ENCODE assay signal across 8 mouse cellular contexts in genomic region chr17:69180905-69181559, GRCm38 (mm10).
DNase-seq lines count a peak whose midpoint lies in the region; ATAC-seq lines count a peak whose summit lies in the region.

No protein-coding gene starts in this region.

- H3K4me2 ChIP-seq in forebrain, embryonic 11.5 days (ENCODE audit: low read depth, low read length, severe bottlenecking), result peak overlapping the region; percentile 22; the same call in 1 of the 2 replicates
- no peak overlapping the region for H3K4me2 ChIP-seq in liver, embryonic 13.5 days

- no peak for ATAC-seq in monocyte, adult 5-6 weeks (replicated peaks; ENCODE audit: insufficient number of reproducible peaks, low FRiP score, low TSS enrichment, poor library complexity, severe bottlenecking)
- ATAC-seq in forebrain, embryonic 11.5 days (replicated peaks; ENCODE audit: low FRiP score), result peak; percentile 66
- ATAC-seq in liver, embryonic 13.5 days (ENCODE audit: low read depth), result peak; percentile 50; the same call in 1 of the 2 replicates
- no peak for ATAC-seq in CD4-positive, CD25-positive, alpha-beta regulatory T cell, adult 4 months

- peak; percentile 8 to 9 for DNase-seq in monocyte, adult 2 months (ENCODE audit: low read depth in 1 of 2, low spot score in 2 of 2)
- peak; percentile 67 for DNase-seq in forebrain, embryonic 11.5 days (ENCODE audit: low spot score)
- peak; percentile 59 for DNase-seq in heart, postnatal 4 days
- no peak for DNase-seq in liver, embryonic 13.5 days
- DNase-seq in retina, postnatal 1 day, result peak; percentile 65
- DNase-seq in cerebellum, postnatal 25 days, result no peak

- peak overlapping the region; percentile 59 for H3K27ac ChIP-seq in forebrain, embryonic 11.5 days (ENCODE audit: low read depth, low read length)
- no peak overlapping the region for H3K27ac ChIP-seq in liver, embryonic 13.5 days

- H3K9me3 ChIP-seq in forebrain, embryonic 11.5 days (ENCODE audit: control insufficient read depth, low read length), result no peaks in the 10 kb centered on the region
- no peaks in the 10 kb centered on the region for H3K9me3 ChIP-seq in liver, embryonic 13.5 days (replicated peaks)

- H3K27me3 ChIP-seq in forebrain, embryonic 11.5 days (ENCODE audit: control insufficient read depth, insufficient read depth, low read length), result no peaks in the 10 kb centered on the region
- no peaks in the 10 kb centered on the region for H3K27me3 ChIP-seq in liver, embryonic 13.5 days

- no peak overlapping the region for H3K9ac ChIP-seq in forebrain, embryonic 11.5 days (ENCODE audit: low read length)
- no peak overlapping the region for H3K9ac ChIP-seq in liver, embryonic 13.5 days

- no peaks in the 10 kb centered on the region for H3K36me3 ChIP-seq in forebrain, embryonic 11.5 days (ENCODE audit: control insufficient read depth, insufficient read depth, low read length)
- no peaks in the 10 kb centered on the region for H3K36me3 ChIP-seq in liver, embryonic 13.5 days

- no peak overlapping the region for H3K4me3 ChIP-seq in forebrain, embryonic 11.5 days (ENCODE audit: low read depth, low read length)
- no peak overlapping the region for H3K4me3 ChIP-seq in liver, embryonic 13.5 days (replicated peaks)

- peaks cover 7% of the 10 kb centered on the region for H3K4me1 ChIP-seq in forebrain, embryonic 11.5 days (replicated peaks; ENCODE audit: control insufficient read depth, insufficient read depth, low read length)
- peaks cover 5% of the 10 kb centered on the region for H3K4me1 ChIP-seq in liver, embryonic 13.5 days (replicated peaks)

- WGBS in forebrain, embryonic 11.5 days, result 36% methylated on average over 12 of the region's 12 CpGs
- 12% methylated on average over 12 of the region's 12 CpGs for WGBS in liver, embryonic 13.5 days (ENCODE audit: insufficient replicate concordance)

Comparison
In these comparisons a context has a peak if more than half of its experiments do, and no peak if none do; other contexts are left out.
1. DNase-seq: peak in monocyte, adult 2 months (2 of 2), forebrain, embryonic 11.5 days (single experiment), heart, postnatal 4 days (single experiment) and retina, postnatal 1 day (single experiment); none in liver, embryonic 13.5 days (single experiment) and cerebellum, postnatal 25 days (0 of 2).
2. ATAC-seq: peak in forebrain, embryonic 11.5 days (single experiment) and liver, embryonic 13.5 days (single experiment); none in monocyte, adult 5-6 weeks (single experiment) and CD4-positive, CD25-positive, alpha-beta regulatory T cell, adult 4 months (single experiment).